Mouse (Mus musculus) small intestine, adult 2 months (tissue): ENCODE data around the gene Cerk.

Source experiments
- CTCF ChIP-seq: fragments of 200-500 bp; IDR thresholded peaks from 2 replicates; pipeline ENCODE4 v1.5.1; 2012; ENCODE audit warnings: low read depth, mild to moderate bottlenecking, control low read depth, inconsistent platforms, low read length, moderate library complexity, mixed read lengths; ENCODE audit not compliant: insufficient replicate concordance, insufficient read length; ENCODE audit errors: extremely low read depth
- POLR2A ChIP-seq: fragments of 200-500 bp; IDR thresholded peaks from 2 replicates; pipeline ENCODE4 v1.6.1; 2012; ENCODE audit warnings: low read depth, mild to moderate bottlenecking, control low read depth, inconsistent platforms, low read length, moderate library complexity

- TF ChIP-seq CTCF, result no peak
- TF ChIP-seq POLR2A, result no peak
Observed at GRCm38 (mm10) chr15:86199052-86199451, 13.1 kb upstream of the Cerk start.
